Mouse (Mus musculus) spleen, adult 2 months (tissue): Measurements from ENCODE around the gene Acot4.

Source experiments
- CTCF ChIP-seq: fragments of 200-500 bp; IDR thresholded peaks from 2 replicates; pipeline ENCODE4 v1.5.1; 2011; ENCODE audit warnings: mild to moderate bottlenecking, inconsistent platforms; ENCODE audit not compliant: insufficient read depth, insufficient read length, insufficient replicate concordance; ENCODE audit errors: extremely low read depth
- POLR2A ChIP-seq: fragments of 200-500 bp; IDR thresholded peaks from 2 replicates; pipeline ENCODE4 v1.6.1; 2011; ENCODE audit warnings: low read depth, low read length, inconsistent platforms

GRCm38 (mm10) chr12:84025888-84026287 is 12.3 kb upstream of the Acot4 start:
- TF ChIP-seq CTCF (no peak), POLR2A (no peak)
